Mouse (Mus musculus) MEL (cell line): ENCODE measurements around the gene Hecw2. TPM values are rescaled to one million over a fixed set of nuclear protein-coding genes. Genes with fewer than 3 reads are reported as not detected.

Experiments
- DNase-seq: peaks from one replicate; pipeline ENCODE4 v3.0.0; 2011; ENCODE audit warnings: low read depth, low spot score
- H3K27ac ChIP-seq: 2 replicates; pipeline ENCODE4 v1.5.1; 2012; ENCODE audit warnings: low read depth, mild to moderate bottlenecking, control low read depth, low read length, moderate library complexity; ENCODE audit not compliant: control insufficient read depth
- H3K27me3 ChIP-seq, 2 experiments: fragments of 150-350 bp in 1 of 2; sonication (generic) in 1 of 2; 2 replicates each; pipeline ENCODE4 v1.6.1; 2012; ENCODE audit warnings: low read length in 2 of 2, mild to moderate bottlenecking in 2 of 2, improper control_type of control experiment in 1 of 2, moderate library complexity in 1 of 2; ENCODE audit not compliant: insufficient read depth in 2 of 2, control insufficient read depth in 1 of 2
- H3K36me3 ChIP-seq, 2 experiments: 2 replicates each; pipeline ENCODE4 v1.6.1; 2012 to 2014; ENCODE audit warnings: low read length in 2 of 2, improper control_type of control experiment in 1 of 2, inconsistent platforms in 1 of 2, mild to moderate bottlenecking in 1 of 2; ENCODE audit not compliant: insufficient read depth in 2 of 2, control insufficient read depth in 1 of 2
- H3K4me1 ChIP-seq, 2 experiments: fragments of 150-350 bp in 1 of 2; sonication (generic) in 1 of 2; 2 replicates each; pipeline ENCODE4 v1.6.1; 2012; ENCODE audit warnings: low read length in 2 of 2, improper control_type of control experiment in 1 of 2, mild to moderate bottlenecking in 1 of 2; ENCODE audit not compliant: insufficient read depth in 2 of 2, control insufficient read depth in 1 of 2
- H3K4me3 ChIP-seq, 2 experiments: fragments of 150-350 bp in 1 of 2; sonication (generic) in 1 of 2; 2 replicates each; pipeline ENCODE4 v1.5.1; 2012; ENCODE audit warnings: low read depth in 2 of 2, low read length in 2 of 2, mild to moderate bottlenecking in 2 of 2, moderate library complexity in 2 of 2, control low read depth in 1 of 2, improper control_type of control experiment in 1 of 2; ENCODE audit not compliant: control insufficient read depth in 1 of 2, insufficient read depth in 1 of 2
- H3K79me2 ChIP-seq: 2 replicates; pipeline ENCODE4 v1.6.1; 2012; ENCODE audit warnings: mild to moderate bottlenecking, low read length, moderate library complexity; ENCODE audit not compliant: control insufficient read depth, poor library complexity, insufficient read depth
- H3K9ac ChIP-seq: 2 replicates; pipeline ENCODE4 v1.6.1; 2012; ENCODE audit warnings: low read depth, mild to moderate bottlenecking, control low read depth, low read length, moderate library complexity; ENCODE audit not compliant: control insufficient read depth, poor library complexity, severe bottlenecking
- H3K9me3 ChIP-seq: fragments of 150-350 bp; sonication (generic); replicated peaks from 2 replicates; pipeline ENCODE4 v1.6.1; 2012; ENCODE audit warnings: mild to moderate bottlenecking, low read length, improper control_type of control experiment, moderate library complexity; ENCODE audit not compliant: insufficient read depth
- BHLHE40 ChIP-seq: IDR thresholded peaks from 2 replicates; pipeline ENCODE4 v1.6.1; 2012; ENCODE audit warnings: low read depth, mild to moderate bottlenecking, inconsistent platforms, low read length, improper control_type of control experiment, borderline replicate concordance
- CHD2 ChIP-seq: IDR thresholded peaks from 2 replicates; pipeline ENCODE4 v1.6.1; 2011; ENCODE audit warnings: low read length, improper control_type of control experiment
- CTCF ChIP-seq, 3 experiments: IDR thresholded peaks in 2 of 3; conservative IDR thresholded peaks in 1 of 3; 2 replicates each; pipeline ENCODE4 v1.5.1; 2011 to 2012; ENCODE audit warnings: low read length in 3 of 3, low read depth in 2 of 3, mild to moderate bottlenecking in 2 of 3, improper control_type of control experiment in 1 of 3, inconsistent platforms in 1 of 3, mixed read lengths in 1 of 3, moderate library complexity in 1 of 3; ENCODE audit not compliant: control insufficient read depth in 1 of 3, insufficient read depth in 1 of 3, poor library complexity in 1 of 3, severe bottlenecking in 1 of 3
- ELF1 ChIP-seq: IDR thresholded peaks from 2 replicates; pipeline ENCODE4 v1.6.1; 2014; ENCODE audit warnings: low read depth, mild to moderate bottlenecking, inconsistent platforms, low read length, improper control_type of control experiment, moderate library complexity
- EP300 ChIP-seq, 2 experiments: IDR thresholded peaks; 2 replicates each; pipeline ENCODE4 v1.6.1; 2011; ENCODE audit warnings: improper control_type of control experiment in 2 of 2, low read length in 2 of 2, low read depth in 1 of 2, mild to moderate bottlenecking in 1 of 2
- GABPA ChIP-seq: IDR thresholded peaks from 2 replicates; pipeline ENCODE4 v1.6.1; 2012; ENCODE audit warnings: low read depth, mild to moderate bottlenecking, inconsistent platforms, low read length, improper control_type of control experiment, moderate library complexity
- GATA1 ChIP-seq: IDR thresholded peaks from 2 replicates; pipeline ENCODE4 v1.6.1; 2011; ENCODE audit warnings: low read depth, low read length, improper control_type of control experiment
- MAZ ChIP-seq: IDR thresholded peaks from 2 replicates; pipeline ENCODE4 v1.6.1; 2012; ENCODE audit warnings: low read depth, mild to moderate bottlenecking, inconsistent platforms, low read length, improper control_type of control experiment
- MEF2A ChIP-seq: IDR thresholded peaks from 2 replicates; pipeline ENCODE4 v1.6.1; 2014; ENCODE audit warnings: low read depth, mild to moderate bottlenecking, inconsistent platforms, low read length, improper control_type of control experiment; ENCODE audit not compliant: poor library complexity, insufficient replicate concordance, severe bottlenecking; ENCODE audit errors: extremely low read depth
- MYC ChIP-seq: IDR thresholded peaks from 2 replicates; pipeline ENCODE4 v1.6.1; 2011; ENCODE audit warnings: low read depth, mild to moderate bottlenecking, low read length, improper control_type of control experiment, moderate library complexity
- POLR2AphosphoS2 ChIP-seq: IDR thresholded peaks from 2 replicates; pipeline ENCODE4 v1.6.1; 2011; ENCODE audit warnings: low read length, improper control_type of control experiment
- POLR2AphosphoS5 ChIP-seq: IDR thresholded peaks from 2 replicates; pipeline ENCODE4 v1.6.1; 2012; ENCODE audit warnings: low read depth, borderline replicate concordance, mild to moderate bottlenecking, inconsistent platforms, low read length, moderate library complexity, mixed read lengths
- RCOR1 ChIP-seq: IDR thresholded peaks from 2 replicates; pipeline ENCODE4 v1.6.1; 2012; ENCODE audit warnings: low read depth, mild to moderate bottlenecking, inconsistent platforms, low read length, improper control_type of control experiment
- SIN3A ChIP-seq: IDR thresholded peaks from 2 replicates; pipeline ENCODE4 v1.6.1; 2012; ENCODE audit warnings: low read length, improper control_type of control experiment, inconsistent platforms
- TAL1 ChIP-seq: IDR thresholded peaks from 2 replicates; pipeline ENCODE4 v1.6.1; 2012; ENCODE audit warnings: mild to moderate bottlenecking, inconsistent platforms, low read length, moderate library complexity, mixed read lengths
- UBTF ChIP-seq: IDR thresholded peaks from 2 replicates; pipeline ENCODE4 v1.6.1; 2012; ENCODE audit warnings: low read depth, mild to moderate bottlenecking, inconsistent platforms, low read length, improper control_type of control experiment, moderate library complexity, borderline replicate concordance; ENCODE audit not compliant: insufficient read depth
- ZC3H11A ChIP-seq: IDR thresholded peaks from 2 replicates; pipeline ENCODE4 v1.6.1; 2012; ENCODE audit warnings: low read depth, mild to moderate bottlenecking, inconsistent platforms, low read length, improper control_type of control experiment
- ZMIZ1 ChIP-seq: IDR thresholded peaks from 2 replicates; pipeline ENCODE4 v1.6.1; 2012; ENCODE audit warnings: low read depth, mild to moderate bottlenecking, inconsistent platforms, low read length, improper control_type of control experiment, moderate library complexity
- ZNF384 ChIP-seq: IDR thresholded peaks from 2 replicates; pipeline ENCODE4 v1.6.1; 2012; ENCODE audit warnings: low read depth, mild to moderate bottlenecking, inconsistent platforms, low read length, improper control_type of control experiment
- polyA plus RNA-seq, 2 experiments: library from polyadenylated mRNA; stranded (reverse) in 1 of 2; unstranded in 1 of 2; fragments of >175 nt in 1 of 2; fragments of >200 nt in 1 of 2; gene quantifications; 2 replicates each; pipeline versions ENCODE4 v1.2.1 to v1.2.4; 2012; ENCODE audit warnings: low replicate concordance in 2 of 2, low read depth in 1 of 2; ENCODE audit not compliant: insufficient read length in 2 of 2, insufficient read depth in 1 of 2, missing spikeins in 1 of 2
- total RNA-seq: library from RNA; depleted of rRNA; stranded (reverse); fragments of 300-350 nt; gene quantifications from 2 replicates; pipeline ENCODE4 v1.2.3, GENCODE M21; 2012

Gene Hecw2
- total and polyA plus RNA-seq, 3 experiments = not detected

DNA sequence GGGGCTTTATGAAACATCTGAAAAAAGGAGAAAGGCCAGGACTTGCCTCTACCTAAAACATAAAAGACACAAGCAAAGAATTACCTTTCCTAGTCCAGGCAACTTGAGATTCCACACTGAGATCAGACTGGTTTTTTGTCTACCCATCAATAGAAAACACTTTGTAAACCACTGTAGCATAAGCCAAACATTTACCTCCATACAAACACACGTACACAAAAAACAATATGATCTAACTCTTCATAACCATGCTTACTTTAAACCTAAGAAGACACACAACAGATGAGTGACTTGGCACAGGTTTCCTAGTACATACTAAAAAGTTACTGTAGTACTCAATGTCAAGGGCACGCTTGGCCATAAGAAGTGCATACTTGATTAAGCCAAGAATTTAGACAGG, 419.4 kb downstream of the Hecw2 start:
- no peak for DNase-seq
- Histone ChIP-seq H3K79me2 (peaks cover 2% of the 10 kb centered on the region; the same call in 1 of the 2 replicates), H3K9me3 (no peaks in the 10 kb centered on the region), H3K27me3 (no peaks in the 10 kb centered on the region), H3K36me3 (peaks cover 6 to 37% of the 10 kb centered on the region in 2 experiments; a peak in 2 of 4 replicates), H3K27ac (no peak overlapping the region), H3K4me1 (peaks cover 13 to 19% of the 10 kb centered on the region in 2 experiments), H3K4me3 (no peak overlapping the region), H3K9ac (no peak overlapping the region)
- no peak for TF ChIP-seq RCOR1
- TF ChIP-seq CTCF (IDR thresholded peaks at IDR 0.05 in 2 of 3, conservative IDR thresholded peaks at IDR 0.05 in 1 of 3; ENCODE audit: control insufficient read depth in 1 of 3, insufficient read depth in 1 of 3, low read depth in 2 of 3, low read length in 3 of 3, poor library complexity in 1 of 3, severe bottlenecking in 1 of 3) = no peak
- no peak for TF ChIP-seq GABPA
- no peak for TF ChIP-seq ELF1
- no peak for TF ChIP-seq ZNF384
- TF ChIP-seq CHD2 = no peak
- TF ChIP-seq POLR2AphosphoS5 = no peak
- no peak for TF ChIP-seq MAZ
- TF ChIP-seq SIN3A = no peak
- no peak for TF ChIP-seq EP300 (IDR thresholded peaks at IDR 0.05; ENCODE audit: low read depth in 1 of 2, low read length in 2 of 2)
- TF ChIP-seq ZC3H11A = no peak
- TF ChIP-seq UBTF = no peak
- TF ChIP-seq MYC = no peak
- no peak for TF ChIP-seq MEF2A

GRCm38 (mm10) chr1:53775036-53775435, 419.9 kb downstream of the Hecw2 start:
- Histone ChIP-seq H3K27ac (no peak overlapping the region), H3K9ac (no peak overlapping the region)

More at GRCm38 (mm10) chr1:53775036-53775435, 419.9 kb downstream of the Hecw2 start:
- TF ChIP-seq BHLHE40 (no peak), POLR2AphosphoS2 (no peak), UBTF (no peak), ZC3H11A (no peak), CTCF (IDR thresholded peaks at IDR 0.05 in 2 of 3, conservative IDR thresholded peaks at IDR 0.05 in 1 of 3; ENCODE audit: control insufficient read depth in 1 of 3, insufficient read depth in 1 of 3, low read depth in 2 of 3, low read length in 3 of 3, poor library complexity in 1 of 3, severe bottlenecking in 1 of 3) (no peak), GATA1 (no peak), MAZ (no peak), ELF1 (no peak), ZMIZ1 (no peak), GABPA (no peak), TAL1 (no peak)
- H3K4me1 ChIP-seq = peaks cover 13 to 19% of the 10 kb centered on the region in 2 experiments
- H3K27me3 ChIP-seq = no peaks in the 10 kb centered on the region
- peaks cover 2% of the 10 kb centered on the region; the same call in 1 of the 2 replicates for H3K79me2 ChIP-seq
- H3K4me3 ChIP-seq = no peak overlapping the region
- DNase-seq = no peak
- no peaks in the 10 kb centered on the region for H3K9me3 ChIP-seq
- H3K36me3 ChIP-seq = peaks cover 6 to 37% of the 10 kb centered on the region in 2 experiments; a peak in 2 of 4 replicates
